Mouse (Mus musculus): ENCODE measurements around the gene Tcp11. TPM values are rescaled to one million over a fixed set of nuclear protein-coding genes. Genes with fewer than 3 reads are reported as not detected.

Tcp11 gene
- polyA plus RNA-seq, 1 experiment from 2014 or later: 1.9 TPM

DNA sequence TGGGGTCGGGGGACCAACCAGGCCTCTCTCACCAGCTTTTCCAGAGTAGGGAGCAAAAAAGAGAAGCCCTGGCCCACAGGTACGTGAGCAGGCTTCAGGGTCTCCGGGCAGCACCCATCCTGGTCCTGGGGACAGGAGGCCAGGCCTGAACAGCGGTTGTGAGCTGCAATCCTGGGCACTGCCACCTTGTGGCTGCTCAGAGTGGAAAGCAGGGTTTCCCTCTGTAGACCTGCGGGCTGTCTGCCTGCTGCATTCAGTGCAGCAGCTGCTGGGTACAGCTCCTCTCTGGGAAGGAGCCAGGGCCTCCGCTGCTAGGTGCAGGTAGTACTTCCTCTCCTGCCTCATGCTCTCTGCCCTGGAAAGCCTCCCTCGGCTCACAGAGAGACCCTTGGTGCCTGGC is 19.0 kb downstream of the Tcp11 start:
- Histone ChIP-seq H3K27ac (replicated peaks) (no peak overlapping the region), H3K9me3 (no peaks in the 10 kb centered on the region), H3K4me1 (0 out of 2 replicates have a peak, but pooled peaks cover 2% of the 10 kb centered on the region), H3K4me2 (replicated peaks) (no peak overlapping the region), H3K36me3 (peaks cover 42% of the 10 kb centered on the region), H3K9ac (replicated peaks) (no peak overlapping the region), H3K4me3 (no peak overlapping the region), H3K27me3 (no peaks in the 10 kb centered on the region)
- no peak for ATAC-seq (ENCODE audit: low FRiP score, low read depth)
- WGBS: 46% methylated on average over 7 of the region's 7 CpGs

DNA sequence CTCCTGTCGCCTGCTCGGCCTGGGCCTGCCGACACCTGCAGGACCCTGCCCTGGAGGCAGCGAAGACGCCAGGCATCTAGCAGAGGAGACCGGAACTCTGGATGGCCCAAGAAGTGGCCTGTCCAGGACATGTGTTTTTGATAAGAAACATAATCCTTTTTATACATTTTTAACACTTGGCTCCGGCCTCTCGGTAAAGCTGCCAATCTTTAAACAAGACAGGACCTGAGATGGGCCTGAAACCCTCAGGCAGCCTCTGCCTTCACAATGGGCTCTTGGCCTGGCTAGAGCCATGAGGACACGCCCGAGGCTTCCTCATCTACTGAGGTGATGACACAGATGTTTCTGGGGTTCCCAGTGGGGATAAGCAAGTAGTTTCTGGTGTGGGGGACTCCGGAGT is 19.8 kb downstream of the Tcp11 start:
- H3K9me3 ChIP-seq: no peaks in the 10 kb centered on the region
- no peak overlapping the region for H3K9ac ChIP-seq (replicated peaks)
- H3K4me2 ChIP-seq (replicated peaks): no peak overlapping the region
- ATAC-seq (ENCODE audit: low FRiP score, low read depth): no peak
- H3K4me1 ChIP-seq: no peaks in the 10 kb centered on the region
- H3K27me3 ChIP-seq: no peaks in the 10 kb centered on the region
- no peak overlapping the region for H3K27ac ChIP-seq (replicated peaks)
- peaks cover 42% of the 10 kb centered on the region for H3K36me3 ChIP-seq
- H3K4me3 ChIP-seq: no peak overlapping the region
- 91% methylated on average over 11 of the region's 11 CpGs for WGBS

DNA sequence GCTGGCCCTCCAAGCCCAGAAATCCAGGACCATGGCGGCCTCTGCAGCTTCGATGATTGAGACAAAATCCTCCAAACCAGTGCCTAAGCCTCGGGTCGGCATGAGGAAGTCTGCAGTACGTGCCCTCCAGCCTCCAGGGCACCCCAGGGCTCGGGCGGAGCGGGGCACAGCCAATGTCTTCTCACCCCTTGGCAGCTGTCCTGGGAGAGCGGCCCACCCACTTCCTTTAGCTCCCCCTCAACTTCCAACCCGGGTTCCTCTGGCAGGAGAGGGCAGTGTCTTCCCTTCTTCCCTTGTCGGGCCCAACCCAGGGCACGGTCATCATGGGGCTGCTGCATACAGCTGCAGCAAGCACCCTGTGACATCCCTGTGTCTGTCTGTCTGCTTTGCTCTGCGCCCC is 22.1 kb downstream of the Tcp11 start:
- ATAC-seq (ENCODE audit: low FRiP score, low read depth): no peak
- Histone ChIP-seq H3K9ac (replicated peaks) (no peak overlapping the region), H3K27ac (replicated peaks) (no peak overlapping the region), H3K36me3 (peaks cover 56% of the 10 kb centered on the region), H3K9me3 (no peaks in the 10 kb centered on the region), H3K4me2 (replicated peaks) (no peak overlapping the region), H3K4me3 (no peak overlapping the region), H3K27me3 (no peaks in the 10 kb centered on the region), H3K4me1 (no peaks in the 10 kb centered on the region)
- WGBS: 94% methylated on average over 13 of the region's 13 CpGs

DNA sequence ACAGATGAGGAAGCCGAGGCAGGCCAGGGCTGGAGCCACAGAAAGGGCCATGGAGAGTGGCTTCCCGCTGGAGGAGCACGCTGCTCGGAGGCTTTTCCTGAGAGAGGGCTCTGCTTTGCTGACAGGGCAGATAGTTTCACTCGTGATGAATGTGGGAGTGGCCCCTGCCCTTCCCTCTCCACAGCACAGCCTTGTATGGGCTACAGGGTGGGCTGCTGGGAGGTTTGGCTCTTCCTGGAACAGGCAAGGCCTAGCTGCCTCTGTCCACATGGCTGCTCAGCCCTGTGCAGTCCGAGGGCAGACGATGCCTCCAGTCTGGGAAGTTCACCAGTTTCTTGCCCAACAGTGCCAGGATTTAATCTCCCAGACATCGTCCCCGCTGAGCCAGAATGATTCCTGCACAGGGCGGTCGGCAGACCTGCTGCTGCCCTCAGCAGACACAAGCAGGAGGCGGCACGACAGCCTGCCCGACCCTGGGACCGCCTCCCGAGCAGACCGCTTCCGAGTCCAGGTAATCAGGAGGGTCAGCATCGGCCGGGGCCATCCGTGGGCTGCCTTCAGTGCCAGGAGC is 28.1 kb downstream of the Tcp11 start:
- 82% methylated on average over 21 of the region's 21 CpGs for WGBS
- peaks cover 56% of the 10 kb centered on the region for H3K36me3 ChIP-seq
- H3K4me1 ChIP-seq: no peaks in the 10 kb centered on the region
- no peak overlapping the region for H3K4me3 ChIP-seq
- no peaks in the 10 kb centered on the region for H3K9me3 ChIP-seq
- H3K9ac ChIP-seq (replicated peaks): no peak overlapping the region
- H3K27ac ChIP-seq (replicated peaks): no peak overlapping the region
- no peaks in the 10 kb centered on the region for H3K27me3 ChIP-seq
- ATAC-seq (ENCODE audit: low FRiP score, low read depth): no peak
- H3K4me2 ChIP-seq (replicated peaks): no peak overlapping the region

DNA sequence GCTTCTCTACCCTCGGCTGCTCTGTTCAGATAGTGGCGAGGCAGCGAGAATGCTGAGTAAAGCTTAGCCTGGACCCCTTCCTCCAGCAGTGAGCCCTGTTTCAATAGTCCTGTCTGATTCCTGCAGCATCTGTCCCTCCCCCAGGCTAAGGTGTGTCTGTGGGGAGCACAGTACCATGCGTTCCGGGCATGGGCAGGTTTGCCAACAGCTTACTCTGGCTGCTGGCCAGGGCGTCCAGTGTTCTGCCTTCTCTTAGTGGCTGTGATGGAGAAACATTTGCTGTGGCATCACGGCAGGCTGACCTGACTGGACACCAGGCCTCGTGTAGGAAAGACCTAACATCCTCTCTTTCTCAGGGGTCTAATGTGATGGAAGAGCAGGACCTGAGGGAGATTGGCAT is 30.2 kb downstream of the Tcp11 start:
- Histone ChIP-seq H3K27ac (replicated peaks) (no peak overlapping the region), H3K27me3 (no peaks in the 10 kb centered on the region), H3K4me1 (no peaks in the 10 kb centered on the region), H3K9ac (replicated peaks) (0 out of 2 replicates have a peak overlapping the region, but pooled peaks have one; percentile 4), H3K9me3 (no peaks in the 10 kb centered on the region), H3K4me3 (no peak overlapping the region), H3K36me3 (peaks cover 62% of the 10 kb centered on the region), H3K4me2 (replicated peaks) (no peak overlapping the region)
- ATAC-seq (ENCODE audit: low FRiP score, low read depth): no peak
- WGBS: 94% methylated on average over 8 of the region's 8 CpGs

DNA sequence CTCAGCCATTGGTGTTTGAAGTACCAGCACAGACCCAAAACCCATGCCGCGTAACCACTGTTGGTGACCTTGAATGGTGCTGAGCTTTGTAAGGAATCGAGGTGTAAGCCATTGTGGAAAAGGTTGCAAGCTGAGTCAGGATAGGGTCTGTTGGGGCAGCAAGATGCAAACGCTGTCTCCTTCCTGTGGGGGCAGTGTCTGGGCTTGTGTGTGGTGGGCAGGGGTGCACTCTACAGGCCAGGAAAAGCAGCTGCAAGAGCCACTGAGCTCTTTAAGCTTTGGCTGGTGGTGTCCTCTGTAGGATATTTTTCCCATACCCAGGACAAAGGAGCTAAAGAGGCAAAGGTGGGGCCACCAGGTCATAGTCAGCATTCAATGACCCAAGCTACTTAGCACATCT is 32.0 kb downstream of the Tcp11 start:
- Histone ChIP-seq H3K4me3 (no peak overlapping the region), H3K9ac (replicated peaks) (no peak overlapping the region), H3K4me2 (replicated peaks) (no peak overlapping the region), H3K27me3 (no peaks in the 10 kb centered on the region), H3K27ac (replicated peaks) (0 out of 2 replicates have a peak overlapping the region, but pooled peaks have one; percentile 16), H3K4me1 (peaks cover 3% of the 10 kb centered on the region; the same call in 1 of the 2 replicates), H3K9me3 (no peaks in the 10 kb centered on the region), H3K36me3 (peaks cover 49% of the 10 kb centered on the region)
- ATAC-seq (ENCODE audit: low FRiP score, low read depth): no peak
- 54% methylated on average over 4 of the region's 4 CpGs for WGBS

DNA sequence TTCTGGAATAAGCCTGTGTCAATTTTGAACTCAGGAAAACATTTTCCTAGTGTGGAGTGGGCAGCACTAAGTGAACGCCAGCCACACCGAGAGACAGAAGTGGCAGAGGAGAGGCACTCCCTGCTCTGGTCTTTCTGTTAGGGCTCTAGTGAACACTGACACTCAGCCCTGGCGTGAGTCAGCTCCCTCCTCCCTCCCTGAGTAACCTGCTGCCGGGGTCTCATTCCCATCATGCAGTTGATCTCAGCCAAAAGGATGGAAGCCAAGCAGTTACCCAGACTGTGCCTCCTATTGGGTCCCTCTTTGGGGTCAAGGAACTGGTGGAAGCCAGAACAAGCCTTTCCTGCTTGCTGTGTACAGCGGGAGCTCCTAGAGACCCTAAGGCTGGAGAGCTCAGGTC is 32.9 kb downstream of the Tcp11 start:
- Histone ChIP-seq H3K36me3 (peaks cover 40% of the 10 kb centered on the region), H3K4me2 (replicated peaks) (no peak overlapping the region), H3K9ac (replicated peaks) (no peak overlapping the region), H3K27ac (replicated peaks) (no peak overlapping the region), H3K27me3 (no peaks in the 10 kb centered on the region), H3K9me3 (no peaks in the 10 kb centered on the region), H3K4me1 (peaks cover 12% of the 10 kb centered on the region), H3K4me3 (no peak overlapping the region)
- WGBS: 83% methylated on average over 5 of the region's 5 CpGs
- ATAC-seq (ENCODE audit: low FRiP score, low read depth): no peak

DNA sequence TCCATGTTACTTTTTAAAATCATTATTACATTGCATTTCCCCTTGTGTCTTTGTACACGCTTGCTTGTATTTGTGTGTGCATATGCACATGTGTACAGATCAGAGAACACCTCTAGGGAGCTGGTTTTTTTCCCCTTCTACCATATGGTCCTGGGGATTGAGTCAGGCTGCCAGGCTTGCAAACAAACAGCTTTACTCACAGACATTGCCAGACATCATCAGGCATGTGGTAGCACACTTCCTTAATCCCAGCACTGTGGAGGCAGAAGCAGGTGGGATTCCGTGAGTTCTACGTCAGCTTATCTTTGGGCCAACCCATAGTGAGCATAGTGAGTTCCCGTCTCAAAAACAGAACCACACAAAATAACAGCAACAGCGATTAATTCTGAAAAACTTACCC is 33.4 kb downstream of the Tcp11 start:
- no peaks in the 10 kb centered on the region for H3K9me3 ChIP-seq
- no peak overlapping the region for H3K4me2 ChIP-seq (replicated peaks)
- H3K36me3 ChIP-seq: peaks cover 35% of the 10 kb centered on the region
- no peak overlapping the region for H3K9ac ChIP-seq (replicated peaks)
- H3K27me3 ChIP-seq: no peaks in the 10 kb centered on the region
- no peak overlapping the region for H3K27ac ChIP-seq (replicated peaks)
- no peak overlapping the region for H3K4me3 ChIP-seq
- H3K4me1 ChIP-seq: peaks cover 17% of the 10 kb centered on the region
- ATAC-seq (ENCODE audit: low FRiP score, low read depth): no peak
- WGBS: 91% methylated on average over 5 of the region's 5 CpGs

DNA sequence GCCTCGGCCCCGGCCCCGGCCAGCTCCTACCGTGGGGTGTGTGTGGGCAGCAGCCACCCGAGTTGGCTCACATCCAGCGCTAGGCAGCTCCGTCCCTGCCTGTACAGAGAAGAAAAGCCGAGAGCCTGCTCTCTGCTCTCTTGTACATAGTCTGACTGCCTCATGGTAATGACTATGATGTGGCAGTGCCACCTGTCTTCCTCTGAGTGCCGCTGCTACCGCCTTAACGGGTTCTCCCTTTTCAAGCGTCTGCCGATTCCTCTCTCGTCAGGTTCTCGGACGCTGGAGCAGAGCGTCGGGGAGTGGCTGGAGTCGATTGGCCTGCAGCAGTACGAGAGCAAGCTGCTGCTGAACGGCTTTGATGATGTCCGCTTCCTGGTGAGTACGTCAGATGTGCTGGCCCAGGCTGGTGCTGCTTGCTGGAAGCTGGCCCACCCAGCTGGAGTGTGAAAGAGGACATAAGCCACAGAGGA is 38.1 kb downstream of the Tcp11 start:
- peak overlapping the region; percentile 86 for H3K27ac ChIP-seq (replicated peaks)
- 0 out of 2 replicates have a peak, but pooled peaks cover 2% of the 10 kb centered on the region for H3K27me3 ChIP-seq
- H3K36me3 ChIP-seq: peaks cover 8% of the 10 kb centered on the region
- WGBS: 59% methylated on average over 23 of the region's 23 CpGs
- H3K4me3 ChIP-seq: peak overlapping the region; percentile 35
- no peaks in the 10 kb centered on the region for H3K9me3 ChIP-seq
- H3K4me1 ChIP-seq: peaks cover 48% of the 10 kb centered on the region
- ATAC-seq (ENCODE audit: low FRiP score, low read depth): peak; percentile 28
- peak overlapping the region; percentile 43; the same call in 1 of the 2 replicates for H3K9ac ChIP-seq (replicated peaks)
- H3K4me2 ChIP-seq (replicated peaks): peak overlapping the region; percentile 49

DNA sequence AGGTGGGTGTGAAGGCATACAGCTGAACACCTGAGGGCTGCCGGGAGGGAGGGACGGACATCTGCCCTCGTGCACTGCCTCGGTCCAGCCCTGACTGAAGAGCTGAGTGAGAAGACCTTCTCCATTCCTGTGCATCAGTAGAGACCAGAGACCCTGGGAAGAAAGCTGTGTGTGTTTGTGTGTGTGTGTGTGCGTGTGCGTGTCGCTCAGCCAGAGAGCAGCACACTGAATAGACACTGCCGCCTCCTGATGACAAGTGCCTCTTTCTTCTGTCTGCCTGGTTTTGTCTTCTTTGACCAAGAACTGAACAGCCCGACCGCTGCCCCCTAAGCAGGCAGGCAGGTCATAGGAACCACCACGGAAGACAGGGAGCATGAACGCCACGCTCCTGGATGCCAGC is 39.1 kb downstream of the Tcp11 start:
- Histone ChIP-seq H3K9ac (replicated peaks) (peak overlapping the region; percentile 43), H3K27ac (replicated peaks) (peak overlapping the region; percentile 86), H3K4me2 (replicated peaks) (peak overlapping the region; percentile 49), H3K36me3 (peaks cover 1% of the 10 kb centered on the region), H3K9me3 (no peaks in the 10 kb centered on the region), H3K4me3 (peak overlapping the region; percentile 35), H3K27me3 (0 out of 2 replicates have a peak, but pooled peaks cover 2% of the 10 kb centered on the region), H3K4me1 (peaks cover 57% of the 10 kb centered on the region)
- ATAC-seq (ENCODE audit: low FRiP score, low read depth): no peak
- 66% methylated on average over 13 of the region's 13 CpGs for WGBS

DNA sequence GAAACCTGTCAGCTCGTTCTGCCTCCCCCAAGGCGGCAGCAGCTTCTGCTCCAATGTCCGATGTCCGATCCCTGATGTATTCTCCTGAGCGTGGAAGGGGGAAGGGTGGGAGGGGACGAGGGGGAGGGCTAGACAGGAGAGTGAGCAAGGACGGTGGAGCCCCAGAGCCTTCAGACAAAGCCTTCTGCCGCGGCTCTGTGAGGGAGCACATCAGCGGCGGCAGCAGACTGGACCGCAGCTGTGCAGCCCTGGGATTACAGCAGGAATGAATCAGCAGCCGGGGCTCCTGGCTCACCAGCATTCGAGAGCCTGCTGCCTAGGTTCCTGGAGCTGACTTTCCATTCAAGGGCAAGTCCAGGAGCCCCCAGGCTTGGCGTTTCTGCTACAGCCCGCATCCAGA is 39.8 kb downstream of the Tcp11 start:
- Histone ChIP-seq H3K4me3 (peak overlapping the region; percentile 35), H3K27ac (replicated peaks) (peak overlapping the region; percentile 86), H3K4me1 (peaks cover 57% of the 10 kb centered on the region), H3K9ac (replicated peaks) (peak overlapping the region; percentile 43), H3K36me3 (no peaks in the 10 kb centered on the region; the same call in 1 of the 2 replicates), H3K27me3 (0 out of 2 replicates have a peak, but pooled peaks cover 2% of the 10 kb centered on the region), H3K4me2 (replicated peaks) (peak overlapping the region; percentile 49), H3K9me3 (no peaks in the 10 kb centered on the region)
- WGBS: 17% methylated on average over 16 of the region's 16 CpGs
- peak; percentile 76 for ATAC-seq (ENCODE audit: low FRiP score, low read depth)

DNA sequence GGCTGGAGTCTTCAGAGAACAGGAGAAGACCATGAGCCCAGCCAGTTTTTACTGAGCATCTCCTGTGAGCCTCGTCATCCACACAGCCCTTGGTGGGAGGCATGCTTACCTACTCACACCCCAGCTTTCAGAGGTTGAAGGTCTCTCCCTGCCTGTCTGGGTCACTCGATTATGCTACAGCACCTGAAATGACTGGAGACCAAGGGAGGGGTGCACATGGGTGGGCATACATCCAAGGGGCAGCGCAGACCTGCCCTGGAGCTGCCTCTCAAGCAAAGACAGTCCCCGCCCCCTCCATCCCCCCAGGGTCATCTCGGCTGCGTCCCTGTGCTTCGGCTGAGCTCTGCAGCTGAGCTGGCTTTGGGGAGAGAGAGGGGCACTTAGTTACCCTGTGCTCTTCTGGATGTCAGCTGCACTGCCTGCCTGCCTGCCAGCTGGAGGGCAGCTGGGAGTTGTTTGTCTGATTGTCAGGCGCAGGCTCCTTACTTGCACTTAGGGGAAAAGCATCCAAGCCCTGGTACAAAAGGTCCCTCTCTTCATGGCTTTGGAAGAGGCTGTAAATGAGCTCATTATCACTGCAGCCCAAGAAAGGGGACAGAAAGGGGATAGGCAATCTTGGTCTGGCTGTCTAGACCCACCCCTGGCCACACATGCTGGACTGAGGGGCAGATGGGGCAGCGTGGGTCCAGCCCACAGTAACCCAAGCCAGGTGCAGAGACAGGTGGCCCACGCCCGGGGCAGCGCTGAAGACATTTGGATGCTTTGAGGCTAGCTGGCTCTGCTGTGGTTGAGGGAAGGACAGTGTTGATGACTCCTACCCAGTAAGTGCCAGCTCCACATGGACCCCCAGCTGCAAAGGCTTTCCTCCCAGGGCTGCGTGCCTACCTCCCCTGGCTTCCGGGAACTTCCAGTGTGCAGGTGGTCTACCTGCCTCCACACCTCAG is 43.4 kb downstream of the Tcp11 start:
- 0 out of 2 replicates have a peak, but pooled peaks have one; percentile 44 for ATAC-seq (ENCODE audit: low FRiP score, low read depth)
- Histone ChIP-seq H3K27me3 (0 out of 2 replicates have a peak, but pooled peaks cover 2% of the 10 kb centered on the region), H3K9ac (replicated peaks) (no peak overlapping the region; the same call in 1 of the 2 replicates), H3K27ac (replicated peaks) (peak overlapping the region; percentile 82), H3K36me3 (no peaks in the 10 kb centered on the region; the same call in 1 of the 2 replicates), H3K4me1 (peaks cover 59% of the 10 kb centered on the region), H3K4me3 (no peak overlapping the region), H3K9me3 (no peaks in the 10 kb centered on the region), H3K4me2 (replicated peaks) (no peak overlapping the region)
- WGBS: 68% methylated on average over 14 of the region's 14 CpGs
